Mouse (Mus musculus): ENCODE data around the gene Serpinc1. TPM values are rescaled to one million over a fixed set of nuclear protein-coding genes. Genes with fewer than 3 reads are reported as not detected.

Serpinc1 gene
- 2.1 and 4.7 TPM in 2 replicates for polyA plus RNA-seq (2015; fragmentation: Nextera tagmentation; extraction: Ambion mirVana)

DNA sequence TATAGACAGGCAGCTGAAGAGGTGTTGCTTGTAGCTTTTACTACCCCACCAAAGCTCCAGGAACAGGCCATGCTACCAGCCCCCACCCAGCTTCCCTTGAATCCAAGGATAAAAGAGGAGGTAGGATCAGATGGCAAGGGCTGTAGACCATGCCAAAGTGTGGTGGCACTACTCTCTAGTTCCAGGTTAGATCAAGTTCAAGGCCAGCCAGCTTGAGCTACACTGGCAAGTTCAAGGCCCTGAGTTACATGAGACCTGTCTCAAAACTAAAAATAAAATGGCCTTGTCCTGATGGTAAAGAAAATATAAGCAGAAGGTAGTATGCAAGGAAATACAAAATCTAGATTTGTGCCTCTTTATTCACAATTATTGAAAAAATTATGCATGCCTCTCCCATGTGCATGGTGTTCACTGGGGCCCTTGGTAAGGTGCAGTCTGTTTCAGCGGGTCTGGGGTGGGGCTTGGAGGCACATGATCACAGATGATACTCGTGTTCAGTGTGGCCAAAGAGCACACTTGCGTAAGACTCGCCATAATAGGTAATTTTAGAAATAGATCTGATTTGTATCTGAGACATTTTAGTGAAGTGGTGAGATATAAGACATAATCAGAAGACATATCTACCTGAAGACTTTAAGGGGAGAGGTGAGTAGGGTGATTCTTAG, at the start of gene Serpinc1:
Serpinc1 (plus strand) TSS at position 515 of the 665 bp plus-strand sequence.
- no peak within 1 kb of the TSS for H3K27ac ChIP-seq (replicated peaks)
- H3K9me3 ChIP-seq (ENCODE audit: control insufficient read depth, low read length) = no peaks in the 10 kb centered on the region
- TF ChIP-seq EP300 (optimal IDR thresholded peaks at IDR 0.05) = no peak
- no peak for TF ChIP-seq CTCF (IDR thresholded peaks at IDR 0.05; ENCODE audit: low read depth)
- no peak within 1 kb of the TSS for H3K4me3 ChIP-seq (ENCODE audit: low read depth, low read length)
- no peaks in the 10 kb centered on the region for H3K4me1 ChIP-seq (replicated peaks; ENCODE audit: control insufficient read depth, insufficient read depth)
- H3K27me3 ChIP-seq (ENCODE audit: control insufficient read depth, insufficient read depth, low read length) = no peaks in the 10 kb centered on the region
- ATAC-seq (ENCODE audit: low FRiP score, low TSS enrichment) (no peak), DNase-seq (ENCODE audit: low spot score) (no peak)
- no peak within 1 kb of the TSS for H3K4me2 ChIP-seq (replicated peaks; ENCODE audit: low read depth)
- WGBS = 88% methylated on average over 4 of the region's 4 CpGs
- H3K9ac ChIP-seq (ENCODE audit: low read length) = no peak within 1 kb of the TSS
- H3K36me3 ChIP-seq (ENCODE audit: control insufficient read depth, insufficient read depth, low read length) = no peaks in the 10 kb centered on the region

DNA sequence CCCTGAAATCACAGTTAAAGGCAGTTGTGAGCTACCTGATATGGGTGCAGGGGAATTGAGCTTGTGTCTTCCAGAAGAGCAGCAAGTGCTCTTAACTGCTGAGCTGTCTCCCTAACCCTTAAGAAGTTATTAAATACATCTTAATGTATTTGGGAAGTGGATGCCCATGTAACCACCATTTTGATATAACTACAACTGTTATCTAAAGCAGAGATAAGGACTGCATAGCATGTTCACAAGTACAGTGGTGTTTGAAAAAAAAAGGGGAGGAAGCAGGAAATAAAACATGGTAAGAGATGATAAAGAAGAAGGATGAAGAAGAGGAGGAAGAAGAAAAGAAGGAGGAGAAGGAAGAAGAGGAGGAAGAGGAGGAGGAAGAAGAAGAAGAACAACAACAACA, 47.1 kb upstream of the Serpinc1 start:
- Histone ChIP-seq H3K9me3 (ENCODE audit: control insufficient read depth, low read length) (no peaks in the 10 kb centered on the region), H3K36me3 (ENCODE audit: control insufficient read depth, insufficient read depth, low read length) (no peaks in the 10 kb centered on the region), H3K27ac (replicated peaks) (no peak overlapping the region), H3K4me2 (replicated peaks; ENCODE audit: low read depth) (no peak overlapping the region), H3K27me3 (ENCODE audit: control insufficient read depth, insufficient read depth, low read length) (no peaks in the 10 kb centered on the region), H3K4me1 (replicated peaks; ENCODE audit: control insufficient read depth, insufficient read depth) (no peaks in the 10 kb centered on the region), H3K9ac (ENCODE audit: low read length) (no peak overlapping the region), H3K4me3 (ENCODE audit: low read depth, low read length) (no peak overlapping the region)
- no peak for TF ChIP-seq EP300 (optimal IDR thresholded peaks at IDR 0.05)
- TF ChIP-seq CTCF (IDR thresholded peaks at IDR 0.05; ENCODE audit: low read depth) = no peak
- no peak for ATAC-seq (ENCODE audit: low FRiP score, low TSS enrichment)
- no peak for DNase-seq (ENCODE audit: low spot score)

DNA sequence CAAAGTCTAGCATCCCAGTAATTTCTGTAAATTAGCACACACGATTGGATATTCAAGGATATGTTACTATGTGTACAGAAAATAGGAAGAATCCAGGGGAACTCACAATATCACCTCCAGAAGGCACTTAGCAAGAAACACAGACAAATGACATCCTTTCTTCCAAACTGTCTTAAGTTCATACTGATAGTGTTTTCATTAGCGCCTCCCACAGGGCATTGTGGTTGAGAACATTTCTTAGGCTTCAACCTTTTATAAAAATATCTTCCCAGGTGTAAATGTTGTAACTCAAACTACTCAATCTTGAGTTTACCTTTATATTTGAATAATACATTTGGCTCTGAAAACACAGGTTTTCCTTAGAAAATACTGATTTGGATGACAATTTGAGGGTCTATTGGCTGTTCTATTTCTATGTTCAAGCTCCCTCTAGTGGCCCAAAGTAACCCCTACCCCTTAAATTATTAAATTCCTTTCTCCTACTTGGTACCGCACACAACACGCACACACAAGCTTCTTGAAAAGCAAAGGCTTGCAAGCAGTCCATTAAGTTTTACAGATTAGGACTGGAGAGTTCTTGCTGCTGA, 44.4 kb upstream of the Serpinc1 start:
- TF ChIP-seq EP300 (optimal IDR thresholded peaks at IDR 0.05) = no peak
- peak; percentile 72 for TF ChIP-seq CTCF (IDR thresholded peaks at IDR 0.05; ENCODE audit: low read depth)
- 62% methylated on average over 4 of the region's 4 CpGs for WGBS
- no peak for ATAC-seq (ENCODE audit: low FRiP score, low TSS enrichment)

DNA sequence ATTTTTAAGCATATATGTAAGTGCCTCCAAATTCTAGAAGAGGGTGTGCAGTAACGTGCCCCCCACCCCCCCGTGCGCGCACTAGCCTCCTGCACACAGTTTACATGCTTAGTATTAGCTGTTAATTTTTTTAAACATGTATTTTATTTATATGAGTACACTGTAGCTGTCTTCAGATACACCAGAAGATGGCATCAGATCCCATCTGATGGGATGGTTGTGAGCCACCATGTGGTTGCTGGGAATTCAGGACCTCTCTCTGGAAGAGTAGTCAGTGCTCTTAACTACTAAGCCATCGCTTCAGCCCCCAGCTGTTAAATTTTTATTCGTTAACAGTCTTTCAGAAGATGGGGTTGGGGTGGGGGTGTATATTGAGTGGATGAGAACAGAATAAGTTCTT, 42.8 kb upstream of the Serpinc1 start:
- no peaks in the 10 kb centered on the region for H3K4me1 ChIP-seq (replicated peaks; ENCODE audit: control insufficient read depth, insufficient read depth)
- H3K4me2 ChIP-seq (replicated peaks; ENCODE audit: low read depth) = no peak overlapping the region
- no peak for DNase-seq (ENCODE audit: low spot score)
- TF ChIP-seq EP300 (optimal IDR thresholded peaks at IDR 0.05) (no peak), CTCF (IDR thresholded peaks at IDR 0.05; ENCODE audit: low read depth) (peak; percentile 59)
- no peak for ATAC-seq (ENCODE audit: low FRiP score, low TSS enrichment)
- no peaks in the 10 kb centered on the region for H3K27me3 ChIP-seq (ENCODE audit: control insufficient read depth, insufficient read depth, low read length)
- 89% methylated on average over 6 of the region's 6 CpGs for WGBS
- no peak overlapping the region for H3K4me3 ChIP-seq (ENCODE audit: low read depth, low read length)
- H3K9ac ChIP-seq (ENCODE audit: low read length) = no peak overlapping the region
- no peaks in the 10 kb centered on the region for H3K9me3 ChIP-seq (ENCODE audit: control insufficient read depth, low read length)
- peaks cover 2% of the 10 kb centered on the region; the same call in 1 of the 2 replicates for H3K36me3 ChIP-seq (ENCODE audit: control insufficient read depth, insufficient read depth, low read length)
- H3K27ac ChIP-seq (replicated peaks) = no peak overlapping the region

More for the DNA sequence above, 44.4 kb upstream of the Serpinc1 start:
- no peak overlapping the region for H3K27ac ChIP-seq (replicated peaks)
- no peaks in the 10 kb centered on the region for H3K27me3 ChIP-seq (ENCODE audit: control insufficient read depth, insufficient read depth, low read length)
- H3K4me1 ChIP-seq (replicated peaks; ENCODE audit: control insufficient read depth, insufficient read depth) = no peaks in the 10 kb centered on the region
- no peaks in the 10 kb centered on the region for H3K9me3 ChIP-seq (ENCODE audit: control insufficient read depth, low read length)
- H3K4me3 ChIP-seq (ENCODE audit: low read depth, low read length) = no peak overlapping the region
- H3K36me3 ChIP-seq (ENCODE audit: control insufficient read depth, insufficient read depth, low read length) = peaks cover 2% of the 10 kb centered on the region; the same call in 1 of the 2 replicates
- H3K9ac ChIP-seq (ENCODE audit: low read length) = no peak overlapping the region
- H3K4me2 ChIP-seq (replicated peaks; ENCODE audit: low read depth) = no peak overlapping the region
- no peak for DNase-seq (ENCODE audit: low spot score)

DNA sequence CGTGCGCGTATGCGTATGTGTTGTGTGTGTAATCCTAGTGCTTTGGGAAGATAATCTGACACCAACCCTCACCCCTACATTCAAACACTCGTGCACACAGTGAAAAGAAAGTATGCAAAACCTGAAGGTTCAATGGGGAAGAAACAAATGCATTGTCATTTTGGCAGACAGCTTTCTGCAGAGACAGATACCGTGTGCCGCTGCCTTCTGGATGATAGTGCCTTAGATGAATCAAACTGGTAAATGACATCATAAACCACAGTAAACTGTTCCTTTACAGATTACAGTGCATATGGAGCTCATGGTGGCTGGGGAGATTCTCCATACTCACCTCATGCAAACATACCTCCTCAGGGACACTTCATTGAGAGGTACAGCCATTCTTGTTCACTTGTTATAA, 15.2 kb upstream of the Serpinc1 start:
- H3K9me3 ChIP-seq (ENCODE audit: control insufficient read depth, low read length) = no peaks in the 10 kb centered on the region

DNA sequence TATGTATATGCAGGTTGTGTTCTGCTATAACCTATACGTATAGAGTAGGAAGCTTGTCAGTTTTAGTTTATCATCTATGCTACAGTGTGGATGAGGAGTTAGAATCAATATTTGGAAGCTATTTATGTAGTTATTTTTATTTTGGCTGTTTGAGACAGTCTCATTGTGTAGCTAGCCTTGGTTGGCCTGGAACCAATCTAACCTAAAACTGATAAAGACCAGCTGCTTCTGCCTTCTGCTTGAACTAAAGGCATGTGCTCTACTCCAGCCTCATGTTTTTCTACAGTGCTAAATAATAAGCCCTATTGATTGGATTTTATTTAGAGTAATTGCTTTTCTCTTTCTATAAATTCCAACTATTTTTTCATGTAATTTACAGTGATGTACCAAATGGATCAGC, 11.1 kb upstream of the Serpinc1 start:
- no peak for ATAC-seq (ENCODE audit: low FRiP score, low TSS enrichment)
- Histone ChIP-seq H3K36me3 (ENCODE audit: control insufficient read depth, insufficient read depth, low read length) (peaks cover 11% of the 10 kb centered on the region; the same call in 1 of the 2 replicates), H3K4me1 (replicated peaks; ENCODE audit: control insufficient read depth, insufficient read depth) (no peaks in the 10 kb centered on the region), H3K27ac (replicated peaks) (no peak overlapping the region), H3K27me3 (ENCODE audit: control insufficient read depth, insufficient read depth, low read length) (no peaks in the 10 kb centered on the region), H3K4me2 (replicated peaks; ENCODE audit: low read depth) (no peak overlapping the region), H3K9me3 (ENCODE audit: control insufficient read depth, low read length) (no peaks in the 10 kb centered on the region), H3K4me3 (ENCODE audit: low read depth, low read length) (no peak overlapping the region), H3K9ac (ENCODE audit: low read length) (no peak overlapping the region)
- DNase-seq (ENCODE audit: low spot score) = no peak
- TF ChIP-seq CTCF (IDR thresholded peaks at IDR 0.05; ENCODE audit: low read depth) = no peak
- no peak for TF ChIP-seq EP300 (optimal IDR thresholded peaks at IDR 0.05)
- 64% methylated on average over 1 of the region's 1 CpGs for WGBS

More for the DNA sequence above, 15.2 kb upstream of the Serpinc1 start:
- ATAC-seq (ENCODE audit: low FRiP score, low TSS enrichment) (no peak), DNase-seq (ENCODE audit: low spot score) (no peak)
- H3K9ac ChIP-seq (ENCODE audit: low read length) = no peak overlapping the region
- H3K36me3 ChIP-seq (ENCODE audit: control insufficient read depth, insufficient read depth, low read length) = peaks cover 8% of the 10 kb centered on the region; the same call in 1 of the 2 replicates
- WGBS = 95% methylated on average over 7 of the region's 7 CpGs
- no peaks in the 10 kb centered on the region for H3K4me1 ChIP-seq (replicated peaks; ENCODE audit: control insufficient read depth, insufficient read depth)
- no peak overlapping the region for H3K4me2 ChIP-seq (replicated peaks; ENCODE audit: low read depth)
- H3K4me3 ChIP-seq (ENCODE audit: low read depth, low read length) = no peak overlapping the region
- no peak overlapping the region for H3K27ac ChIP-seq (replicated peaks)
- no peak for TF ChIP-seq EP300 (optimal IDR thresholded peaks at IDR 0.05)
- TF ChIP-seq CTCF (IDR thresholded peaks at IDR 0.05; ENCODE audit: low read depth) = no peak
- no peaks in the 10 kb centered on the region for H3K27me3 ChIP-seq (ENCODE audit: control insufficient read depth, insufficient read depth, low read length)

Measured in stomach, postnatal 0 days (tissue).